Comparison of ENCODE assay signal across 18 mouse cellular contexts in genomic region chr9:32456707-32457106, GRCm38 (mm10).
DNase-seq lines count a peak whose midpoint lies in the region; ATAC-seq and TF ChIP-seq lines count a peak whose summit lies in the region.
"Had no signal": no experiment of that assay in that cellular context is flagged by ENCODE, and none has a peak within 500 bp of the region (broad histone marks: within the 10 kb centered on the region; RNA-seq: fewer than 3 reads in every experiment).

No protein-coding gene starts in this region.

- H3K27me3 ChIP-seq in kidney, adult 2 months (replicated peaks; ENCODE audit: control insufficient read depth, insufficient read depth, low read length): no peaks in the 10 kb centered on the region
- no peaks in the 10 kb centered on the region for H3K27me3 ChIP-seq in lung, postnatal 0 days (replicated peaks; ENCODE audit: insufficient read depth, low read length)
- H3K27me3 ChIP-seq in E14TG2a.4 (ENCODE audit: insufficient read depth, low read length): peaks cover 7% of the 10 kb centered on the region; the same call in 1 of the 2 replicates
- no peaks in the 10 kb centered on the region for H3K27me3 ChIP-seq in splenic B cell, adult 2 months (ENCODE audit: control insufficient read depth, insufficient read depth, low read length, poor library complexity, severe bottlenecking)
- no peaks in the 10 kb centered on the region for H3K27me3 ChIP-seq in cerebellum, adult 2 months (ENCODE audit: control insufficient read depth, insufficient read depth, low read length)
- H3K27me3 ChIP-seq: forebrain, embryonic 13.5 days; heart, embryonic 13.5 days; midbrain, embryonic 15.5 days; stomach, embryonic 15.5 days had no signal

- no peak overlapping the region for H3K9ac ChIP-seq in lung, postnatal 0 days (replicated peaks; ENCODE audit: low read depth)
- H3K9ac ChIP-seq: forebrain, embryonic 13.5 days; heart, embryonic 13.5 days; midbrain, embryonic 15.5 days; stomach, embryonic 15.5 days had no signal

- ATAC-seq in lung, postnatal 0 days: no peak
- ATAC-seq: forebrain, embryonic 13.5 days; hindbrain, embryonic 16.5 days; midbrain, embryonic 15.5 days had no signal

- H3K9me3 ChIP-seq in lung, postnatal 0 days (ENCODE audit: low read length): no peaks in the 10 kb centered on the region
- no peaks in the 10 kb centered on the region for H3K9me3 ChIP-seq in E14TG2a.4 (ENCODE audit: low read length)
- H3K9me3 ChIP-seq: forebrain, embryonic 13.5 days; heart, embryonic 13.5 days; midbrain, embryonic 15.5 days; stomach, embryonic 15.5 days had no signal

- 0 out of 2 replicates have a peak, but pooled peaks have one; percentile 12 for TF ChIP-seq CTCF in kidney, adult 2 months (conservative IDR thresholded peaks at IDR 0.05; ENCODE audit: insufficient read depth, insufficient read length, low read depth, low read length)
- peak; percentile 27 for TF ChIP-seq CTCF in lung, postnatal 0 days (IDR thresholded peaks at IDR 0.05)
- TF ChIP-seq CTCF in E14TG2a.4 (conservative IDR thresholded peaks at IDR 0.05; ENCODE audit: low read length): 0 out of 2 replicates have a peak, but pooled peaks have one; percentile 11
- no peak for TF ChIP-seq CTCF in cerebellum, adult 2 months (IDR thresholded peaks at IDR 0.05; ENCODE audit: borderline replicate concordance, insufficient read depth, low read depth, low read length)

- WGBS in kidney, adult 2 months: 90% methylated on average over 3 of the region's 3 CpGs
- WGBS in lung, postnatal 0 days: 85% methylated on average over 3 of the region's 3 CpGs
- WGBS in cerebellum, adult 2 months: 87% methylated on average over 3 of the region's 3 CpGs

- H3K4me3 ChIP-seq in kidney, adult 2 months (ENCODE audit: insufficient read depth, low read depth, low read length): no peak overlapping the region
- H3K4me3 ChIP-seq in lung, postnatal 0 days (ENCODE audit: low read depth, low read length): no peak overlapping the region
- no peak overlapping the region for H3K4me3 ChIP-seq in E14TG2a.4 (replicated peaks; ENCODE audit: low read length)
- no peak overlapping the region for H3K4me3 ChIP-seq in cerebellum, adult 2 months (replicated peaks; ENCODE audit: insufficient read depth, low read depth, low read length)
- H3K4me3 ChIP-seq: forebrain, embryonic 13.5 days; heart, embryonic 13.5 days; midbrain, embryonic 15.5 days; stomach, embryonic 15.5 days had no signal

- TF ChIP-seq EP300 in lung, postnatal 0 days (IDR thresholded peaks at IDR 0.05): no peak

- H3K4me2 ChIP-seq in lung, postnatal 0 days (replicated peaks; ENCODE audit: low read depth, low read length): no peak overlapping the region
- H3K4me2 ChIP-seq: forebrain, embryonic 13.5 days; heart, embryonic 13.5 days; midbrain, embryonic 15.5 days; stomach, embryonic 15.5 days had no signal

- H3K27ac ChIP-seq in kidney, adult 2 months (ENCODE audit: insufficient read depth, low read depth, low read length): no peak overlapping the region
- H3K27ac ChIP-seq in lung, postnatal 0 days (ENCODE audit: low read length): no peak overlapping the region
- H3K27ac ChIP-seq in cerebellum, adult 2 months (ENCODE audit: insufficient read depth, low read length): no peak overlapping the region
- H3K27ac ChIP-seq: forebrain, embryonic 13.5 days; heart, embryonic 13.5 days; midbrain, embryonic 15.5 days; stomach, embryonic 15.5 days had no signal

- no peaks in the 10 kb centered on the region for H3K36me3 ChIP-seq in kidney, adult 2 months (ENCODE audit: control insufficient read depth, insufficient read depth, low read length)
- H3K36me3 ChIP-seq in lung, postnatal 0 days (ENCODE audit: insufficient read depth, low read length): peaks cover 8% of the 10 kb centered on the region; the same call in 1 of the 2 replicates
- no peaks in the 10 kb centered on the region for H3K36me3 ChIP-seq in E14TG2a.4 (ENCODE audit: insufficient read depth, low read length)
- H3K36me3 ChIP-seq in splenic B cell, adult 2 months (ENCODE audit: control insufficient read depth, insufficient read depth, low read length, poor library complexity, severe bottlenecking): peaks cover 27% of the 10 kb centered on the region; the same call in 1 of the 2 replicates
- H3K36me3 ChIP-seq: midbrain, embryonic 15.5 days; stomach, embryonic 15.5 days had no signal

- DNase-seq in kidney, adult 2 months: no peak
- DNase-seq in kidney, adult 11 months: no peak
- no peak for DNase-seq in lung, postnatal 0 days (ENCODE audit: low spot score)
- DNase-seq in lung, adult 18-20 months: no peak
- peak; percentile 47 for DNase-seq in splenic B cell, adult 2 months (ENCODE audit: low read depth, low spot score)
- DNase-seq in cerebellum, adult 2 months: no peak
- DNase-seq: adrenal gland, postnatal 10 days; cerebellum, adult 11-12 months; cerebellum, postnatal 36 days; heart, postnatal 4 days; kidney, adult 9 months; layer of hippocampus, postnatal 36 days had no signal

- no peak for TF ChIP-seq POLR2A in kidney, adult 2 months (IDR thresholded peaks at IDR 0.05; ENCODE audit: low read depth, low read length)
- TF ChIP-seq POLR2A in cerebellum, adult 2 months (IDR thresholded peaks at IDR 0.05; ENCODE audit: borderline replicate concordance, insufficient read depth, low read length): no peak

- H3K4me1 ChIP-seq in kidney, adult 2 months (ENCODE audit: control insufficient read depth, insufficient read depth, low read length): no peaks in the 10 kb centered on the region
- H3K4me1 ChIP-seq in lung, postnatal 0 days (ENCODE audit: insufficient read depth, low read depth, low read length): no peaks in the 10 kb centered on the region
- H3K4me1 ChIP-seq in E14TG2a.4 (replicated peaks; ENCODE audit: low read depth, low read length): no peaks in the 10 kb centered on the region
- no peaks in the 10 kb centered on the region for H3K4me1 ChIP-seq in cerebellum, adult 2 months (ENCODE audit: control insufficient read depth, insufficient read depth, low read length)
- H3K4me1 ChIP-seq: forebrain, embryonic 13.5 days; midbrain, embryonic 15.5 days; stomach, embryonic 15.5 days had no signal
